In the genomic region with DNA sequence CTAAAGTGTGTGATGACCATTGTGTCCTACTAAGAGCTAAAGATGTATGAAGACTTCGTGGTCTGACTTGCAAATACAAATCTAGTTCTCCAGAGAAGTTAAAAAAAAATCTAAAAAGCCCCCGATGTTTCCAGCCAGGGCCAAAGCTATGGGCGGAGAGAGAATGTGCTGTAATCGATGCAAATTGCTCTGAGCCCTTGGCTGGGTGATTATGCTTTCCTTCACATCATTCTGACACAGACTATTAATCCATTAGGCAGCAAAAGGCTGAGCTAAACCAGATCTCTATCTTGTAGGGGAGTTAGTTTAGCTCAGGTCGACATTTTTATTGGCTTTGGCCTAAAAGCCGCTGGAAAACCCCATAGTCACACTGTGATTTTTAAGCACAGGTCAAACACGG, we compare ENCODE assay signal across 18 mouse cellular contexts.
"Had no signal": no experiment of that assay in that cellular context is flagged by ENCODE, and none has a peak within 500 bp of the region (broad histone marks: within the 10 kb centered on the region; RNA-seq: fewer than 3 reads in every experiment).

No protein-coding gene starts in this region.

- H3K4me1 ChIP-seq: liver, embryonic 13.5 days had no signal

- H3K9me3 ChIP-seq: liver, embryonic 13.5 days; midbrain, embryonic 12.5 days; neural tube, embryonic 12.5 days; neural tube, embryonic 15.5 days had no signal

- H3K27ac ChIP-seq: left cerebral cortex, adult 2 months; liver, embryonic 13.5 days; midbrain, embryonic 12.5 days; neural tube, embryonic 12.5 days; neural tube, embryonic 15.5 days; stomach, postnatal 0 days had no signal

- DNase-seq: kidney, adult 9 months; kidney, postnatal 25 days; layer of hippocampus, postnatal 36 days; liver, embryonic 13.5 days; lung, adult 2 months; lung, postnatal 14 days; lung, postnatal 4 days; right cerebral cortex, adult 18-20 months; right cerebral cortex, postnatal 14 days; right cerebral cortex, postnatal 4 days; thymus, adult 2 months; thymus, postnatal 14 days; thymus, postnatal 4 days had no signal

- H3K9ac ChIP-seq: liver, embryonic 13.5 days; midbrain, embryonic 12.5 days; neural tube, embryonic 12.5 days; neural tube, embryonic 15.5 days had no signal

- H3K36me3 ChIP-seq: liver, embryonic 13.5 days; midbrain, embryonic 12.5 days; neural tube, embryonic 12.5 days; neural tube, embryonic 15.5 days had no signal

- H3K4me3 ChIP-seq: left cerebral cortex, adult 2 months; liver, embryonic 13.5 days; midbrain, embryonic 12.5 days; neural tube, embryonic 12.5 days; neural tube, embryonic 15.5 days had no signal

- H3K4me2 ChIP-seq: liver, embryonic 13.5 days; midbrain, embryonic 12.5 days; neural tube, embryonic 12.5 days; neural tube, embryonic 15.5 days had no signal

- H3K27me3 ChIP-seq: liver, embryonic 13.5 days; midbrain, embryonic 12.5 days; neural tube, embryonic 12.5 days had no signal
